Mouse (Mus musculus): ENCODE data around the gene Hmga1b. TPM values are rescaled to one million over a fixed set of nuclear protein-coding genes. Genes with fewer than 3 reads are reported as not detected.
"Not testable (repeated sequence)": the region's sequence is repeated elsewhere in the genome, so short reads cannot be mapped to it uniquely, and the experiment has no call there.

Hmga1b gene
- polyA plus RNA-seq, 1 experiment from 2014 or later = 2.6 TPM

DNA sequence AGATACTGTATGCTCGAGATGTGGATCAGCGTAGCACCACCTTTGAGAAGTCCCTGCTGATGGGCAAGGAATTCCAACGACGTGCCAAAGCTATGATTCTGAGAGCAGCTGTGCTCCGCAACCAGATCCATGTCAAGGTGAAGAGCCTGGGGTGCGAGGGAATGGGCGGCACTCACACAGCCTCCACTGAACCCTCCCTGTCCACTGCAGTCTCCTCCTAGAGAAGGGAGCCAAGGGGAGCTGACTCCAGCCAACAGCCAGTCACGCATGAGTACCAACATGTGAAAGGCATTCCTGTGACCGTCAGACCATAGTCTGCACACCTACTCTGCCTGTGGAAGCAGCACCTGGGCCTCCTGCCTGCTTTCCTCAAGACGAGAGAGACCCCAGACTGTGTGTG lies 25.9 kb downstream of the Hmga1b start:
- Histone ChIP-seq H3K36me3 (replicated peaks) (peaks cover 75% of the 10 kb centered on the region), H3K4me1 (replicated peaks) (peaks cover 21% of the 10 kb centered on the region)
- WGBS (ENCODE audit: insufficient replicate concordance) = 74% methylated on average over 10 of the region's 10 CpGs
- H3K4me3 ChIP-seq (replicated peaks); H3K27ac ChIP-seq (replicated peaks); H3K27me3 ChIP-seq; H3K9ac ChIP-seq; H3K4me2 ChIP-seq; H3K9me3 ChIP-seq (replicated peaks); ATAC-seq (ENCODE audit: insufficient read depth): not testable (repeated sequence)

DNA sequence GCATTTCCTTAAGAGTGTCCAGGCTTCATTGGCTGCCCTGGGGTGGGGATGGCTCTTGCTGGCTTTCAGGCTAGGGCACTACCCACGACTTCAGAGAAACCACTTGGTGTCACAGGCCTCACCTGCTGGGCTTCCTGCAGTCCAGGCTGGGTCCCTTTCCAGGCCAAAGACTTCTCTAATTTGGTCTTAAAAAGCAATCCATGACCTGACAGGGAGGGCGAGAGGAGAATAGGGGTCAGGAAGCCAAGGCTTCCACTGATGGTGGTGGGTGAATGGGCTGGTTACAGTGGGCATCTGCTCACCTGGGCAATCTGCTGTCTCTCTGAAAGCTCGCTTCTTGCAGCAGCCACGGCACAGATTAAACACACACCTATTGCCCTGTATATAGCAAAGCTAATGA lies 26.8 kb downstream of the Hmga1b start:
- ATAC-seq (ENCODE audit: insufficient read depth) = no peak
- peaks cover 84% of the 10 kb centered on the region for H3K36me3 ChIP-seq (replicated peaks)
- H3K9ac ChIP-seq = no peak overlapping the region
- H3K9me3 ChIP-seq (replicated peaks) = no peaks in the 10 kb centered on the region
- H3K27ac ChIP-seq (replicated peaks) = no peak overlapping the region
- WGBS (ENCODE audit: insufficient replicate concordance) = 69% methylated on average over 4 of the region's 4 CpGs
- no peak overlapping the region for H3K4me2 ChIP-seq
- H3K27me3 ChIP-seq = no peaks in the 10 kb centered on the region
- peaks cover 21% of the 10 kb centered on the region for H3K4me1 ChIP-seq (replicated peaks)
- no peak overlapping the region for H3K4me3 ChIP-seq (replicated peaks)

DNA sequence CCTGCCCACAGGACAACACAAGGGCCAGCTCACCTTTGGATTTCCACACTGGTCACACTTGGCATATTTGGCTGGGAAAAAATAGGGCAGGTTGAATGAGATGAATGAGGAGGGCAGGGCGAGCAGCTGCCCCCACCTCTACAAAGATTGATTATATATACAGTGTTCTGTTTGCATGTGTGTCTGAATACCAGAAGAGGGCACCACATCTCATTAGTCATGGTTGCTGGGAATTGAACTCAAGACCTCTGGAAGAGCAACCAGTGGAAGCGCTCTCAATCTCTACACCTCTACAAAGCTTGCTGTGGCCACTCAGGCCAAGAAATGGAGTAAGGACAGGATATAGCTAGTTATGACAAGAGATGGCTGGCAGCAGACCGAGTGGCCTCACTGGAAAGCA lies 27.2 kb downstream of the Hmga1b start:
- WGBS (ENCODE audit: insufficient replicate concordance) = 73% methylated on average over 3 of the region's 3 CpGs
- no peaks in the 10 kb centered on the region for H3K27me3 ChIP-seq
- H3K36me3 ChIP-seq (replicated peaks) = peaks cover 88% of the 10 kb centered on the region
- ATAC-seq (ENCODE audit: insufficient read depth) = no peak
- peaks cover 22% of the 10 kb centered on the region for H3K4me1 ChIP-seq (replicated peaks)
- no peak overlapping the region for H3K27ac ChIP-seq (replicated peaks)
- no peak overlapping the region for H3K4me3 ChIP-seq (replicated peaks)
- no peaks in the 10 kb centered on the region for H3K9me3 ChIP-seq (replicated peaks)
- no peak overlapping the region for H3K9ac ChIP-seq
- H3K4me2 ChIP-seq = no peak overlapping the region

DNA sequence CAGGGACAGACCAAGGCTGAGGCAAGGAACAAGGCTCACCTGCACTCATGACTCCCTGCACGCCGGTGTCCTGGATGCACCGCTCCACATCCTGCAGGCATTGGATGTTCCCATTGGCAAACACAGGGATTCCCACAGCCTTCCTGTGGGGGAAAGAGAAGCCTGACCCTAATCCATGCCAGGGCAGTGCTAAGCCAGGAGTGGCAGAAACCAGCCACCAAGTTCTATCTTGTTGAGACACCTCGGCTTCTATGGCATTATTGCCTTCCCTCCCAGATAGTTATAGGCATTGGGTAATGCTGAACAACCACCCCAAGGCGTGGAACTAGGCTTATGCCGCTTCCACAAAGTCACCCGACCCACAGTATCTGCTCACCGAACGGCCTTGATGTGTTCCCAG lies 30.1 kb downstream of the Hmga1b start:
- Histone ChIP-seq H3K4me3 (replicated peaks) (no peak overlapping the region), H3K9ac (no peak overlapping the region), H3K27ac (replicated peaks) (no peak overlapping the region), H3K27me3 (no peaks in the 10 kb centered on the region), H3K36me3 (replicated peaks) (peaks cover 68% of the 10 kb centered on the region), H3K9me3 (replicated peaks) (no peaks in the 10 kb centered on the region), H3K4me1 (replicated peaks) (peaks cover 29% of the 10 kb centered on the region), H3K4me2 (no peak overlapping the region)
- no peak for ATAC-seq (ENCODE audit: insufficient read depth)
- 84% methylated on average over 9 of the region's 9 CpGs for WGBS (ENCODE audit: insufficient replicate concordance)

DNA sequence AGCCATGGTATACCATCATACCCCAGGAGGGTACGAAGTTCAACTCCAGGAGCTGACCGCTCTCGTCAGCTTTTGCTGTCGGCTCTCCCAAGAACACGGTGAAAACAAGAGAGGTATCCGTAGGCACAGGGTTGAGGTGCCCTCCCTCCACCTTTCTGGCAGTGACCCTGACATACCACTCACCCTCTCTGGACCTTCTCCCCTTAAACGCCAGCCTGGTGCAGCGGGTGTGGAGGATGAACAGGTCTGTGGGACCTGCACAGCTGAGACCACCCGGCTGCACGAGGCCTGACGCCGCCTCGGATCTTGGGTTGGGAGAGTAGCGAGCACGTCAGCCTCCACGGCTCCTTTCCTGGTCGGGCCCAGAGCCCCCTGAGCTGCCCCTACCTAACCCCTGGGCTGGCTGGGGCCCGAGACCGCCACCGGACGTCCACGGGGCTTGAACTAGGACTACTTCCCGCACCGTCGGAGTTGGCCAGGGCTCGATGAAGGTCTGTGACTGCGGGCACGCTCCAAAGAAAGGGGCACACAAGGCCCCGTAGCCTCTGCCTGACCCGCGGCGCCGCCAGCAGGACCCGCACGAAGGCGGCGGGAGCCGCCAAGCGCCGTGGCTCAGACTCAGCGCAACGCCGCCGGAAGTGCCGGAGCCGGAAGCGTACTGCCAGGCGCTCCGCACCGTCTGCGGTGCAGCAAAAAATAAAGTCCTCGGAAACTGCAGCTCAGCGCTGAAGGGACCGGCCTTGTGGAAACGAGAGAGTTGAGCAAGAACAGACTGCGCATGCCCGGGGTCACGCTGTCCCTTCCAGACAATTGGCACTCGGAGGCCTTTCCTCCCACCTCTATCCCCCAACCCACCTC lies 33.4 kb downstream of the Hmga1b start, which contains the start of gene Dus1l:
TSS of gene Dus1l (minus strand) at position 648 of the 858 bp plus-strand sequence.
- 1% methylated on average over 59 of the region's 59 CpGs for WGBS (ENCODE audit: insufficient replicate concordance)

DNA sequence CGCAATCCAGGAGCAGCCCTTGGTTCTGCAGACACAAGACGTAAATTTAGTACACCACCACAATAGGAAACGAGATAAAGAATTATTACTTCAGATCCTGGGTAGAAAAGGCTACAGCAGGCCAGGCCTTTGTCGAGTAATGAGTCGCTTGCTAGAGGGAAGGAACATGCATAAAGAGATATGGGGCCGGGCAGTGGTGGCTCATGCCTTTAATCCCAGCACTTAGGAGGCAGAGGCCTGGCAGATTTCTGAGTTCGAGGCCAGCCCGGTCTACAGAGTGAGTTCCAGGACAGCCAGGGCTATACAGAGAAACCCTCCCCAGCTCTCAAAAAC lies 34.0 kb downstream of the Hmga1b start:
- H3K27ac ChIP-seq (replicated peaks) = peak overlapping the region; percentile 55
- 27% methylated on average over 8 of the region's 8 CpGs for WGBS (ENCODE audit: insufficient replicate concordance)
- peak; percentile 25 for ATAC-seq (ENCODE audit: insufficient read depth)

More for the DNA sequence above, 33.4 kb downstream of the Hmga1b start, which contains the start of gene Dus1l:
- H3K36me3 ChIP-seq (replicated peaks) = peaks cover 38% of the 10 kb centered on the region
- peak; percentile 84 for ATAC-seq (ENCODE audit: insufficient read depth)
- peak within 1 kb of the TSS; percentile 64 for H3K27ac ChIP-seq (replicated peaks)
- peak within 1 kb of the TSS; percentile 88 for H3K4me2 ChIP-seq
- H3K9ac ChIP-seq = peak within 1 kb of the TSS; percentile 91
- no peaks in the 10 kb centered on the region for H3K27me3 ChIP-seq
- peak within 1 kb of the TSS; percentile 83 for H3K4me3 ChIP-seq (replicated peaks)
- H3K9me3 ChIP-seq (replicated peaks) = no peaks in the 10 kb centered on the region
- H3K4me1 ChIP-seq (replicated peaks) = peaks cover 39% of the 10 kb centered on the region

DNA sequence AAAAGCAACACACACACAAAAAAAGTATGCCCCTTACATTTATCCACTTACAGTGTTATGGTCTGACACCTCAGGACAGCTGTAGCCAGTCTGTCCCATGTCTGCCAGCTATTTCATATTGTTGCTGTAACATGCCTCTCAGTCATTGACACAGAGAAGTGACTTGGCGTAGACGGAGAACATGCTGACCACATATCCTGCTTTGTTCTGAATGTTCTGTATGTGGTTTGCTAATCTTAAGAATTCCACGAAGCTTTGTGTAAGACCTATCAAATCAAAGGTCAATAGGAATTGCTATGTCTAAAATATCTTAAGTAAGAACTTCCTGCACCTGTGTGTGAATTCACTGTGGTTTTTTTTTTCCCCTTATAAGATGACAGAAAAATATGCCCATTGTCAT lies 35.6 kb downstream of the Hmga1b start:
- ATAC-seq (ENCODE audit: insufficient read depth) = no peak
- Histone ChIP-seq H3K9me3 (replicated peaks) (no peaks in the 10 kb centered on the region), H3K4me3 (replicated peaks) (no peak overlapping the region), H3K9ac (no peak overlapping the region), H3K36me3 (replicated peaks) (peaks cover 15% of the 10 kb centered on the region), H3K27me3 (no peaks in the 10 kb centered on the region), H3K4me1 (replicated peaks) (peaks cover 39% of the 10 kb centered on the region), H3K27ac (replicated peaks) (no peak overlapping the region), H3K4me2 (no peak overlapping the region)
- 38% methylated on average over 3 of the region's 3 CpGs for WGBS (ENCODE audit: insufficient replicate concordance)

More for the DNA sequence above, 34.0 kb downstream of the Hmga1b start:
- H3K4me2 ChIP-seq = peak overlapping the region; percentile 88
- no peaks in the 10 kb centered on the region for H3K27me3 ChIP-seq
- H3K36me3 ChIP-seq (replicated peaks) = peaks cover 32% of the 10 kb centered on the region
- no peaks in the 10 kb centered on the region for H3K9me3 ChIP-seq (replicated peaks)
- peak overlapping the region; percentile 44 for H3K9ac ChIP-seq
- H3K4me1 ChIP-seq (replicated peaks) = peaks cover 39% of the 10 kb centered on the region
- H3K4me3 ChIP-seq (replicated peaks) = peak overlapping the region; percentile 83

DNA sequence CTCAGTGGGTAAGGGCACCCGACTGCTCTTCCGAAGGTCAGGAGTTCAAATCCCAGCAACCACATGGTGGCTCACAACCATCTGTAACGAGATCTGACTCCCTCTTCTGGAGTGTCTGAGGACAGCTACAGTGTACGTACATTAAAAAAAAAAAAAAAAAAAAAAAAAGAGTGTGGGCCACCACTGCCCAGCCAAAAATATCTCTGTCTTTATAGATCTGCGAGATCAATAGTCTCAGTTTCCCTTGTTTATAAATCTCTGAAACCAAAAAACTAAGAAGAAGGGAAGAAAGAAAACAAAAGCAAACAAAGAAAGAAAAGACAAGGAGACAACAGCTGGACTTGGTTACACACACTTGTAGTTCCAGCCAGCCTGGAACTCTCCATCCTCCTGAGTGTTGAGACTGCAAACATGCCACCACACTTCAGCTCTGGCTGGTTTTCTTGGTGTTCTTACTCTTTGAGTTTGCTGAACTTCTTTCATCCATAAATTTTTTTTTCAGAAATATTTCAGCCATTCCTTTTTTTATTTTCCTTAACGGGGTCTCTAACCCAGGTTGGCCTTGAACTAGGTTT lies 36.8 kb downstream of the Hmga1b start:
- Histone ChIP-seq H3K9ac (no peak overlapping the region), H3K9me3 (replicated peaks) (no peaks in the 10 kb centered on the region), H3K4me2 (no peak overlapping the region), H3K4me3 (replicated peaks) (no peak overlapping the region), H3K36me3 (replicated peaks) (peaks cover 3% of the 10 kb centered on the region; the same call in 1 of the 2 replicates), H3K27me3 (no peaks in the 10 kb centered on the region), H3K4me1 (replicated peaks) (peaks cover 35% of the 10 kb centered on the region), H3K27ac (replicated peaks) (no peak overlapping the region)
- 47% methylated on average over 6 of the region's 6 CpGs for WGBS (ENCODE audit: insufficient replicate concordance)
- ATAC-seq (ENCODE audit: insufficient read depth) = no peak

DNA sequence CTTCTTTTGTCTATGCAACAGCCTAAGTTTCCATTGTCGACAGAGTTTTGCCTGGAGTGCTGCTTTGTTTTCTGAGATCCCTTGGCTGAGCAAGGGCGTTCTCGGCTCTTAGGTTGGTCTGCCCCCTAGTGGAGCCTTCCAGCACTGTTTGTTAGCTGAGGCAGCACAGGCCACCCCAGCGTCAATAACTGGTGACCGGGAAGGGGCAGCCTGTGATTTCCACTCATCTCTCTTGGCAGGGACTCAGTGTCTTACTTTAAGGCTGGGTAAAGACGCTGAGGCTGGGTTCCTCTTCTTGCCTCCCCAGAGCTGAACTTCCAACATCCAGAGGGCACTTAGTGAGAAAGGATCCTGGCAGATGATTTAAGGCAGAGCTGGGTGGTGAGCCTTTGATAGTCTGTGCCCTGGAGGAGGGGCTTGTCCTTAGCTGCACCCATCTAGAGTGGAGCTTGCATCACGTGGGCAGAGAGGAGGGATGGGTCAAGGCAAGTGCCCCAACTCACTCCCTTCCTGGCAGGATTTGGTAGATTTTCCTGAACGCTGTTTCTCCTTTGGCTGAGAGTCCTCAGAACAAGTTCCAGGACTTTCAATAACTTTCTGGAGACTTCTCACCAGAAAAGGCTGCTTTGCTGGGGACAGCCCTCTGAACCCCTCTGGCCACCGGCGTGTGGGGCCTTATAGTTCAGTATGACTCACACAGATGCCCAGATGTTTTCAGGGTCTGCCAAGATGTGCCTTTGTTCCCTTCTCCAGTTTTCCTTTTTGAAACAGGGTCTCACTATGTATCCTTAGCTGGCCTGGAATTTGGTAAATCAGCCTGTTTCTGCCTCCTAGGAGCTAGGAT lies 37.7 kb downstream of the Hmga1b start:
- no peak overlapping the region for H3K4me2 ChIP-seq
- H3K9ac ChIP-seq = no peak overlapping the region
- H3K4me1 ChIP-seq (replicated peaks) = peaks cover 26% of the 10 kb centered on the region
- H3K9me3 ChIP-seq (replicated peaks) = no peaks in the 10 kb centered on the region
- WGBS (ENCODE audit: insufficient replicate concordance) = 13% methylated on average over 10 of the region's 10 CpGs
- H3K36me3 ChIP-seq (replicated peaks) = no peaks in the 10 kb centered on the region
- no peak overlapping the region for H3K27ac ChIP-seq (replicated peaks)
- peak; percentile 40 for ATAC-seq (ENCODE audit: insufficient read depth)
- no peaks in the 10 kb centered on the region for H3K27me3 ChIP-seq
- H3K4me3 ChIP-seq (replicated peaks) = no peak overlapping the region

DNA sequence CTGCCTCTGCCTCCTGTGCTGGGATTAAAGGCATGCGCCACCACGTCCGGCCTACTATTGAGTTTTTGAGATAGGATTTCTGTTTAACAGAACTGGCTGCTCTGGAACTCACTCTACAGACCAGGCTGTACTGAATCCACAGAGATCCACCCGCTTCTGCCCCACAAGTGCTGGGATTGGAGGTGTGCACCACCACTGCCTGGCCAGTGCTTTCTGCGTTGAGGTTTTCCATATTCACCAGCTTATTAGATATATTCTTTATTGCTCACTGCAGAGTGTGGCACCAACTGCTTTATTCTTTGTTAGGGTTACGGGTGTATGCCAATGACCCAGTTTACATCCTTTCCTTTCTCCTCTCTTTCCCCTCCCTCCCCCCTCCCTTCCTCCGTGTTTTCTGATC lies 41.7 kb downstream of the Hmga1b start:
- Histone ChIP-seq H3K9ac (no peak overlapping the region), H3K36me3 (replicated peaks) (peaks cover 30% of the 10 kb centered on the region), H3K4me2 (no peak overlapping the region), H3K9me3 (replicated peaks) (no peaks in the 10 kb centered on the region), H3K27ac (replicated peaks) (no peak overlapping the region), H3K4me1 (replicated peaks) (peaks cover 13% of the 10 kb centered on the region), H3K27me3 (no peaks in the 10 kb centered on the region), H3K4me3 (replicated peaks) (no peak overlapping the region)
- no peak for ATAC-seq (ENCODE audit: insufficient read depth)
- 68% methylated on average over 7 of the region's 7 CpGs for WGBS (ENCODE audit: insufficient replicate concordance)

DNA sequence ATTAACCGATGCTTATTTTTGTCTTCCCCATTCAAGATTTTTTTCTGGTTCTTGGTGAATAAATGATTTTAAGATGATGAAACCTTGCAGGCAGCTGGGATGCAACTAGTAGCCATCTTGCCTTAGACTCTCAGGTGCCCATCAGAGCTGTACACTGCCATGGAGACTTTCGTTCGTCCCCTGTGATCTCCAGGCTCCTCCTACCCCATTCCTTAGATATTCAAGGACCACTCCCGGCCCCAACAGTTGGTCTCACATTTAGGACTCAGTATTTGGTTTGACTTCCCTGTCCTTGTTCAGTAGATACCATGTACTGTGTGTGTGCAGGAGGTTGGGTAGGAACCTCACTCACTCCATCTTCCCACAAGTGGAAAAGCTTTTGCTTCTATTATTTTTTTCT lies 42.2 kb downstream of the Hmga1b start:
- Histone ChIP-seq H3K4me2 (no peak overlapping the region), H3K27me3 (no peaks in the 10 kb centered on the region), H3K9me3 (replicated peaks) (no peaks in the 10 kb centered on the region), H3K4me3 (replicated peaks) (no peak overlapping the region), H3K4me1 (replicated peaks) (peaks cover 12% of the 10 kb centered on the region), H3K36me3 (replicated peaks) (peaks cover 35% of the 10 kb centered on the region), H3K9ac (no peak overlapping the region), H3K27ac (replicated peaks) (no peak overlapping the region)
- ATAC-seq (ENCODE audit: insufficient read depth) = no peak
- 63% methylated on average over 4 of the region's 4 CpGs for WGBS (ENCODE audit: insufficient replicate concordance)
